Mouse (Mus musculus) heart, embryonic 11.5 days (tissue): ENCODE measurements around the gene Gm26661. TPM values are rescaled to one million over a fixed set of nuclear protein-coding genes. Genes with fewer than 3 reads are reported as not detected.
A peak's percentile ranks its signal among the peaks of the same experiment; 100 is the strongest.

Experiments used
- ATAC-seq: fragments of 200-750 bp; cut with Nextera tagmentation; replicated peaks from 2 replicates; pipeline ENCODE4 v1.8.0; 2017; ENCODE audit warnings: moderate library complexity; ENCODE audit not compliant: insufficient number of reproducible peaks, low FRiP score, low TSS enrichment
- H3K27ac ChIP-seq: fragments of 300-500 bp; sonication (generic); 2 replicates; pipeline ENCODE4 v1.5.1; 2014; ENCODE audit warnings: mild to moderate bottlenecking, low read depth, low read length
- H3K27me3 ChIP-seq: fragments of 300-500 bp; sonication (generic); 2 replicates; pipeline ENCODE4 v1.6.1; 2014; ENCODE audit warnings: mild to moderate bottlenecking, low read length, mixed read lengths; ENCODE audit not compliant: control insufficient read depth, insufficient read depth
- H3K36me3 ChIP-seq: fragments of 300-500 bp; sonication (generic); 2 replicates; pipeline ENCODE4 v1.6.1; 2014; ENCODE audit warnings: mild to moderate bottlenecking, low read length, moderate library complexity, mixed read lengths; ENCODE audit not compliant: control insufficient read depth, insufficient read depth
- H3K4me1 ChIP-seq: fragments of 300-500 bp; sonication (generic); 2 replicates; pipeline ENCODE4 v1.6.1; 2014; ENCODE audit warnings: low read length; ENCODE audit not compliant: control insufficient read depth, insufficient read depth
- H3K4me2 ChIP-seq: fragments of 300-500 bp; sonication (generic); 2 replicates; pipeline ENCODE4 v1.6.1; 2014; ENCODE audit warnings: mild to moderate bottlenecking, moderate library complexity
- H3K4me3 ChIP-seq: fragments of 300-500 bp; sonication (generic); 2 replicates; pipeline ENCODE4 v1.5.1; 2014; ENCODE audit warnings: low read depth, low read length
- H3K9ac ChIP-seq: fragments of 300-500 bp; sonication (generic); 2 replicates; pipeline ENCODE4 v1.6.1; 2014; ENCODE audit warnings: mild to moderate bottlenecking, low read depth, low read length, moderate library complexity
- H3K9me3 ChIP-seq: fragments of 300-500 bp; sonication (generic); replicated peaks from 2 replicates; pipeline ENCODE4 v1.6.1; 2016; ENCODE audit warnings: low read length; ENCODE audit not compliant: control insufficient read depth
- WGBS: fragments of 180-500 bp; shearing (Covaris S2); extraction: QIAGEN DNeasy Blood & Tissue Kit; methylation state at CpG from one replicate; pipeline ENCODE4 v1.1.7; 2014; ENCODE audit not compliant: insufficient replicate concordance; 5-methylcytosine and 5-hydroxymethylcytosine counted together
- polyA plus RNA-seq: library from polyadenylated mRNA; unstranded; fragments of >200 nt; fragmentation: Nextera tagmentation; extraction: Ambion mirVana; gene quantifications from 2 replicates; pipeline ENCODE4 v1.2.1, GENCODE M21; 2014

Gene Gm26661
- polyA plus RNA-seq = not detected in 2 replicates

DNA sequence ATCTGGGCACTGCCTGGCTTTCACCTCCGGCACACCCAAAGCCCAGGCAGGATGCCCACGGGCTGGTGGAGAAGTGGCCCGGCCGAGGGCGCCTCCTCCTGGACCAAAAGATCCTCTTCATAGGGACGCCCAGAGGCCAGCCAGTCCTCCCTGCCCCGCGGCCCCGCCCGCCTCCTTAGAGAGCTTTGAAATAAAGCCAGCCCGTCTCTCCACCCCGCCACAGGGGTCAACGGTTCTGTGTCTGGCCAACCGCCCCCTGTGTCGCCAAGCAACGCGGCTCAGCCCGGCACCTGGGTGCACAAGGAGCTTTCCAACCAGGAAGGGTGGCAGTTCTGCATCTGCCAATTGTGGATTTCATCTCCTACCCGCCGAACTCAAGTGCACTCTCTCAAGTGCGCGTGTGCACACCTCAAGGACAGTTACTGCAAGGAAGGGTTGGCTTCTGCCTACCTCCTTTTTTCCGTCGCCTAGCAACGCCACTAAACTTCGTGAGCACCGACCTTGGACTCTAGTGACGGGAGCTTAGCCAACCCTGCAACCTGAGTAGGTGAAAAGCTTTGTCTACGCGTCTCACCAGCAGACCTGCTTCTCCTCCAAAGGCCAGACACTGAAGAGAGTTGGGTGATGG, at the start of gene Gm26661:
TSS of gene Gm26661 (plus strand) at position 56 of the 628 bp plus-strand sequence.
- H3K27ac ChIP-seq = no peak within 1 kb of the TSS
- peak within 1 kb of the TSS; percentile 87 for H3K4me2 ChIP-seq
- H3K9ac ChIP-seq = 0 out of 2 replicates have a peak within 1 kb of the TSS, but pooled peaks have one; percentile 18
- no peaks in the 10 kb centered on the region for H3K9me3 ChIP-seq
- peak; percentile 65 for ATAC-seq
- H3K36me3 ChIP-seq = no peaks in the 10 kb centered on the region
- peaks cover 7% of the 10 kb centered on the region; the same call in 1 of the 2 replicates for H3K4me1 ChIP-seq
- peak within 1 kb of the TSS; percentile 38 for H3K4me3 ChIP-seq
- WGBS = under 1% methylated on average over 30 of the region's 30 CpGs
- H3K27me3 ChIP-seq = peaks cover 7% of the 10 kb centered on the region; the same call in 1 of the 2 replicates

DNA sequence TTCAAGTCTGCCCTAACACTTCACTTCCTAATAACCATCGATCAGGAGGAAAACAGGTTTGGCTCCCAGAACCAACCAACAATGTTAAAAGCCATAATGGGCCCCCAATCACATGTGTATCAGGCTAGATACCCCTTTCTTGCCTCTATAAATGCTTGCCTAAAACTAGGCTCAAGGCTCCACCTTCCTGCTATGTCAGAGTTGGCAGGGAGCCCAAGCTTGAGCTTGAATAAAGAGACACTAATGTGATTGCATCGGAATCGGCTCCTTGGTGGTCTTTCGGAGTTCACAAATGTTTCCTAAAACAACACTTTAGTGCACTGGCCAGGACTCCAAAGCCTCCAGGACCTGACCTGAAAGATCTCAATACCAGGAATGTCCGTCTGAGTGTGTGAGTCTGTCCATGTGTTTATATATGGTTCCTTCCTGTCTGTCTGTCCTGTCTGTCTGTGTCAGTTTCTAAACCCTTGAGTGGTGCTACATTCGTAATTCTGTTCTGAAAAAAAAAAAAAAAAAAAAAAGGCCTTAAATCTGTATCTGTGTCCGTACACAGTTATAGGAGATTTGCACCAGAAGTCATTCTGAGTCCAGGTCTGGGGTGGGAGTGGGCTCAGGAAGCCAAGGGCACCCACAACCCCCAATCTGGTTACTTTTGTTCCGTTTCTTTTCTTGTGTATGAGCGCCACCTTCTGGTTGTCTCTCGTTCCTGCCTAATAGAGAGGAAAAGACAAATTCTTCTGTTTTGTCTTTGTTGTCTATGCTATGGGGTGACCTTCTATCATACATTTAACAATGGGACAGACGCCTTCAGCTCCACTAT, 42.2 kb upstream of the Gm26661 start:
- Histone ChIP-seq H3K4me3 (peak overlapping the region; percentile 2; the same call in 1 of the 2 replicates), H3K4me2 (peak overlapping the region; percentile 45), H3K27me3 (no peaks in the 10 kb centered on the region), H3K9me3 (no peaks in the 10 kb centered on the region), H3K27ac (no peak overlapping the region), H3K9ac (no peak overlapping the region), H3K36me3 (no peaks in the 10 kb centered on the region), H3K4me1 (no peaks in the 10 kb centered on the region)
- peak; percentile 59 for ATAC-seq
- WGBS = 36% methylated on average over 11 of the region's 11 CpGs

- Histone ChIP-seq H3K4me3 (peak overlapping the region; percentile 2; the same call in 1 of the 2 replicates), H3K27me3 (no peaks in the 10 kb centered on the region), H3K4me1 (no peaks in the 10 kb centered on the region), H3K36me3 (no peaks in the 10 kb centered on the region), H3K27ac (no peak overlapping the region), H3K9me3 (no peaks in the 10 kb centered on the region), H3K4me2 (peak overlapping the region; percentile 45), H3K9ac (no peak overlapping the region; the same call in 1 of the 2 replicates)
- ATAC-seq = no peak
- 14% methylated on average over 4 of the region's 4 CpGs for WGBS
Measured at GRCm38 (mm10) chr14:7749764-7750089, 41.7 kb upstream of the Gm26661 start.

DNA sequence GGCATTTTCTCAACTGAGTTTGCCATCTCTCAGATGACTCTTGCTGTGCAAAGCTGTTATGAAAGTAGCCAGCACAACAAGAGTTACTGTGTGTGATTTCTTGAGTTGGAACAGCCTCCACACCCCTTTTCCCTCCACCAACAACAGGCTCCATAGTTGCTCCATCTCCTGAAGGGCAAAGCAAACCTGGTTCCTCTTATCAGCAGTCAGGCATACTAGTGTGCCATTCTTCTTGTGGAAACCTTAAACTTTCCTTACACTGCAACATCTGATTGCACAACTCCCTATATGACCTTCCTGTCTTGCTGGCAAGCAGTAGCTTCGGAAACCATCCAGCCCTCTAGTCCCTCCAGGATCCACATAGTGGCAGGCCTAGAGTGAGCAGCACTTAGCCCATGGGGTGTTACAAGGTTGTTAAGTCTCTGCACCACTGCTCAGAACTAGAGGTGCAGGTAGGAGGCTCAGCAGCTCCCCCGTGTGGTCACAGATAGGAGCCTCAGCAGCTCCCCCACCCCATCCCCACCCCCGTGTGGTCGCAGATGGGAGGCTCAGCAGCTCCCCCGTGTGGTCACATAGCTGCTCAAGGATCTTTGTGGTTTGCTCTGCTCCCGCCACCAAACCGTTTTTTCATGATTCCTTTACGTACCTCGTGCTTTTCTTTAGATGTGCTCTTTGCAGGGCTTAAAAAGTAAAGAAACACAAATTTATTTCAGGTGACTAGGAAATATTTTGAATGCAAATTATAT, 25.6 kb upstream of the Gm26661 start:
- Histone ChIP-seq H3K27me3 (no peaks in the 10 kb centered on the region), H3K9me3 (no peaks in the 10 kb centered on the region), H3K4me3 (no peak overlapping the region), H3K36me3 (no peaks in the 10 kb centered on the region), H3K4me1 (no peaks in the 10 kb centered on the region), H3K4me2 (no peak overlapping the region), H3K9ac (no peak overlapping the region), H3K27ac (no peak overlapping the region)
- WGBS = 10% methylated on average over 9 of the region's 9 CpGs
- ATAC-seq = peak; percentile 59; the same call in 1 of the 2 replicates

DNA sequence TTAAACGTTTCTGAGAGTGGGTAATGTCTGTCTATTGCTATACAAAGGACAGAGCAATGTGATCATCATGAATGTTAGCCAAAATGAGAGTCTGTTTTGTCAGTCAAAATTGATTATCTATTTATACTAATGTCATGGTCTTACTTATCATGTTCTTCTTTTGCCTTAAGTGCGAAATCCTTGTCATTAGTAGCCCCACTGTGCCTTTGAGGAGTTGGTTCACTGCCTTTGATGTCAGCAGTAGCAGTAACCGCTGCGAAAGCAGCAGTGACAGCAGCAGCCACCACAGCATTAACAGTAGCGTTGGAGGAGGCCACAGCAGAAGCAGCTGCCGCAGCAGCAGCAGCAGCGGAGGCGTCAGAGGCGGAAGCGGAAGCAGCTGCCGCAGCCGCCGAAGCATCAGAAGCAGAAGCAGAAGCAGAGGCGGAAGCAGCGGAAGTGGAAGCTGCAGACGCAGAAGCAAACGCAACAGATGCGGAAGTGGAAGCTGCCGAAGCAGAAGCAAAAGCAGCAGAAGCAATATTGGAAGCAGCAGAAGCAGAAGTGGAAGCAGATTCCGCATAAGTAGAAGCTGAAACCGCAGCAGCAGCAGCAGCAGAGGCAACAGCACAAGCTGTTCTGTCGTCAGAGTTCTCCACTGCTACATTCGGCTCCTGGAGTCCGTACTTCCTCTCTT, 17.5 kb upstream of the Gm26661 start:
- Histone ChIP-seq H3K27ac (no peak overlapping the region), H3K4me2 (peak overlapping the region; percentile 55), H3K27me3 (no peaks in the 10 kb centered on the region; the same call in 1 of the 2 replicates), H3K36me3 (no peaks in the 10 kb centered on the region), H3K9me3 (no peaks in the 10 kb centered on the region), H3K4me1 (no peaks in the 10 kb centered on the region), H3K4me3 (peak overlapping the region; percentile 52), H3K9ac (peak overlapping the region; percentile 70; the same call in 1 of the 2 replicates)
- WGBS = 24% methylated on average over 24 of the region's 24 CpGs
- no peak for ATAC-seq

DNA sequence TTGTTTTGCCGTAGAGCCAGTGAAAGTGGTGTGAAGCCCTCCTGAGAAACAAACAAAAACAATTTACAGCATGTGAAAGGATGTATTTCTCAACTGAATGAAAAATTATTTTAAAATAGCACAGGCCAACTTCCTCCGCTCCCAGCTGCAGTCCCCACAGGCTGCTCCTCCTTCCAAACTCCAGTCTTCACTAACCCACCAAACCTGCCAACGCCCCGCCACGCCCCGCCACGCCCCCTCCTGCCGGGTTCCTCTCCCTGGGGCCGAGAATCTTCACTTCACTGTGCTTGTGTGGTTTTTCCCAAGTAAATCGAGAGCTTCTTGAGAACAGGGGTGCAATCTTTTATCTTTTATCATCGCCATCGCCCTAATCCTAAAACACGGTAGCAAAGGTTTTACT, 5.3 kb upstream of the Gm26661 start:
- Histone ChIP-seq H3K36me3 (no peaks in the 10 kb centered on the region), H3K9me3 (no peaks in the 10 kb centered on the region), H3K4me3 (no peak overlapping the region), H3K27ac (no peak overlapping the region), H3K4me2 (no peak overlapping the region), H3K27me3 (no peaks in the 10 kb centered on the region; the same call in 1 of the 2 replicates), H3K9ac (no peak overlapping the region), H3K4me1 (peaks cover under 1% of the 10 kb centered on the region; the same call in 1 of the 2 replicates)
- WGBS = 33% methylated on average over 13 of the region's 13 CpGs
- no peak for ATAC-seq

GRCm38 (mm10) chr14:7789266-7790030, 1.9 kb upstream of the Gm26661 start:
- Histone ChIP-seq H3K9me3 (no peaks in the 10 kb centered on the region), H3K4me3 (no peak overlapping the region), H3K9ac (no peak overlapping the region), H3K27ac (no peak overlapping the region), H3K36me3 (no peaks in the 10 kb centered on the region), H3K4me2 (no peak overlapping the region), H3K4me1 (peaks cover 7% of the 10 kb centered on the region; the same call in 1 of the 2 replicates), H3K27me3 (peaks cover 7% of the 10 kb centered on the region; the same call in 1 of the 2 replicates)
- WGBS = 76% methylated on average over 7 of the region's 7 CpGs
- no peak for ATAC-seq
